14 mouse cellular contexts compared by ENCODE assay signal in the genomic region with DNA sequence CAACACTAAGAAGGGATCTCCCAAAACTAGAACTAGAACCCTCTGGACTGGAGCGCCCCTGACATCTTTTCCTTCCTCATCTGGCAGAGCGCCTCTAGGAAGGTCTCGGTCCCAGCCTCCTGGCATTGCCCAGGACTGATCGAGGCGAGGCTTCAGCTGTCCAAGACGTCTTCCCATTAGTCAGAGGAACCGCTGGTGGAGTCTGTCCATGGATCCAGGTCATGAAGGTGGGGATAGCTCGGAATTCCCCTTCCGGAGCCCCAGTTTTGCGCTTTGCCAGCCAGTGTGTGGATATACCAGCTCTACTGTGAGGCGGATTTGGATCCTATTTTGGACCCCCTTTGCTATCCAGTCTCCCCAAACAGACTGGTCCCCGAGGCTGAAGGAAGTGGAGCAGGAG. TPM values are rescaled to one million over a fixed set of nuclear protein-coding genes. Genes with fewer than 3 reads are reported as not detected.
DNase-seq lines count a peak whose midpoint lies in the region; ATAC-seq and TF ChIP-seq lines count a peak whose summit lies in the region.
"Had no signal": no experiment of that assay in that cellular context is flagged by ENCODE, and none has a peak within 500 bp of the region (broad histone marks: within the 10 kb centered on the region; RNA-seq: fewer than 3 reads in every experiment).

No protein-coding gene starts in this region.

- TF ChIP-seq CTCF in forebrain, postnatal 0 days (IDR thresholded peaks at IDR 0.05; ENCODE audit: low read depth): no peak
- no peak for TF ChIP-seq CTCF in E14TG2a.4 (conservative IDR thresholded peaks at IDR 0.05; ENCODE audit: low read length)

- H3K9me3 ChIP-seq in forebrain, embryonic 11.5 days (ENCODE audit: control insufficient read depth, low read length): no peaks in the 10 kb centered on the region; the same call in 1 of the 2 replicates
- H3K9me3 ChIP-seq in forebrain, postnatal 0 days (ENCODE audit: low read length): no peaks in the 10 kb centered on the region
- peaks cover 11% of the 10 kb centered on the region for H3K9me3 ChIP-seq in E14TG2a.4 (ENCODE audit: low read length)
- no peaks in the 10 kb centered on the region for H3K9me3 ChIP-seq in forebrain, embryonic 14.5 days (replicated peaks; ENCODE audit: control insufficient read depth, low read length)
- H3K9me3 ChIP-seq in midbrain, embryonic 12.5 days: no peaks in the 10 kb centered on the region
- no peaks in the 10 kb centered on the region for H3K9me3 ChIP-seq in liver, embryonic 11.5 days (ENCODE audit: control insufficient read depth, low read length)
- no peaks in the 10 kb centered on the region for H3K9me3 ChIP-seq in heart, embryonic 11.5 days (replicated peaks; ENCODE audit: control insufficient read depth, low read length)
- H3K9me3 ChIP-seq: megakaryocyte, embryonic 14.5 days had no signal

- H3K4me2 ChIP-seq in forebrain, embryonic 11.5 days (ENCODE audit: low read depth, low read length, severe bottlenecking): no peak overlapping the region
- H3K4me2 ChIP-seq in forebrain, postnatal 0 days (ENCODE audit: low read depth): no peak overlapping the region
- 0 out of 2 replicates have a peak overlapping the region, but pooled peaks have one; percentile 2 for H3K4me2 ChIP-seq in forebrain, embryonic 14.5 days (ENCODE audit: low read length)
- H3K4me2 ChIP-seq in midbrain, embryonic 12.5 days (replicated peaks): peak overlapping the region; percentile 82
- H3K4me2 ChIP-seq in liver, embryonic 11.5 days: no peak overlapping the region
- H3K4me2 ChIP-seq in heart, embryonic 11.5 days: no peak overlapping the region
- H3K4me2 ChIP-seq: limb, embryonic 12.5 days; lung, embryonic 14.5 days had no signal

- peaks cover 92% of the 10 kb centered on the region for H3K27me3 ChIP-seq in forebrain, embryonic 11.5 days (ENCODE audit: control insufficient read depth, insufficient read depth, low read length)
- H3K27me3 ChIP-seq in forebrain, postnatal 0 days (ENCODE audit: insufficient read depth, low read length): peaks cover 88% of the 10 kb centered on the region
- peaks cover 96% of the 10 kb centered on the region for H3K27me3 ChIP-seq in E14TG2a.4 (ENCODE audit: insufficient read depth, low read length)
- H3K27me3 ChIP-seq in forebrain, embryonic 14.5 days (replicated peaks; ENCODE audit: control insufficient read depth, insufficient read depth, low read length): peaks cover 92% of the 10 kb centered on the region
- peaks cover 87% of the 10 kb centered on the region for H3K27me3 ChIP-seq in midbrain, embryonic 12.5 days
- H3K27me3 ChIP-seq in liver, embryonic 11.5 days (replicated peaks; ENCODE audit: control insufficient read depth, insufficient read depth, low read length): peaks cover 96% of the 10 kb centered on the region
- peaks cover 92% of the 10 kb centered on the region for H3K27me3 ChIP-seq in heart, embryonic 11.5 days (ENCODE audit: control insufficient read depth, insufficient read depth, low read length)

- peaks cover 5% of the 10 kb centered on the region; the same call in 1 of the 2 replicates for H3K4me1 ChIP-seq in forebrain, embryonic 11.5 days (replicated peaks; ENCODE audit: control insufficient read depth, insufficient read depth, low read length)
- H3K4me1 ChIP-seq in forebrain, postnatal 0 days (ENCODE audit: insufficient read depth): no peaks in the 10 kb centered on the region
- H3K4me1 ChIP-seq in E14TG2a.4 (replicated peaks; ENCODE audit: low read depth, low read length): peaks cover 43% of the 10 kb centered on the region
- H3K4me1 ChIP-seq in forebrain, embryonic 14.5 days (ENCODE audit: control insufficient read depth, insufficient read depth, low read length): no peaks in the 10 kb centered on the region
- H3K4me1 ChIP-seq in midbrain, embryonic 12.5 days: peaks cover 14% of the 10 kb centered on the region; the same call in 1 of the 2 replicates
- no peaks in the 10 kb centered on the region for H3K4me1 ChIP-seq in liver, embryonic 11.5 days (replicated peaks; ENCODE audit: control insufficient read depth, insufficient read depth, low read length)
- H3K4me1 ChIP-seq in heart, embryonic 11.5 days (ENCODE audit: control insufficient read depth, insufficient read depth, low read length): peaks cover 4% of the 10 kb centered on the region

- H3K27ac ChIP-seq in forebrain, embryonic 11.5 days (ENCODE audit: low read depth, low read length): no peak overlapping the region
- no peak overlapping the region for H3K27ac ChIP-seq in forebrain, postnatal 0 days (ENCODE audit: low read depth, low read length)
- no peak overlapping the region for H3K27ac ChIP-seq in forebrain, embryonic 14.5 days (ENCODE audit: low read depth, low read length)
- H3K27ac ChIP-seq in midbrain, embryonic 12.5 days (replicated peaks): peak overlapping the region; percentile 56; the same call in 1 of the 2 replicates
- H3K27ac ChIP-seq in liver, embryonic 11.5 days (ENCODE audit: low read depth, low read length): no peak overlapping the region
- H3K27ac ChIP-seq in heart, embryonic 11.5 days (ENCODE audit: low read depth, low read length): no peak overlapping the region
- H3K27ac ChIP-seq: limb, embryonic 12.5 days had no signal

- 0 out of 2 replicates have a peak overlapping the region, but pooled peaks have one; percentile 1 for H3K4me3 ChIP-seq in forebrain, embryonic 11.5 days (ENCODE audit: low read depth, low read length)
- H3K4me3 ChIP-seq in forebrain, postnatal 0 days (ENCODE audit: low read depth, low read length): no peak overlapping the region
- peak overlapping the region; percentile 49; the same call in 1 of the 2 replicates for H3K4me3 ChIP-seq in E14TG2a.4 (replicated peaks; ENCODE audit: low read length)
- 0 out of 2 replicates have a peak overlapping the region, but pooled peaks have one; percentile 1 for H3K4me3 ChIP-seq in forebrain, embryonic 14.5 days (ENCODE audit: low read depth, low read length)
- peak overlapping the region; percentile 57 for H3K4me3 ChIP-seq in midbrain, embryonic 12.5 days
- H3K4me3 ChIP-seq in liver, embryonic 11.5 days (ENCODE audit: low read depth, low read length): no peak overlapping the region
- H3K4me3 ChIP-seq in heart, embryonic 11.5 days (ENCODE audit: low read depth, low read length): no peak overlapping the region
- H3K4me3 ChIP-seq: limb, embryonic 12.5 days had no signal

- no peak for ATAC-seq in forebrain, embryonic 11.5 days (replicated peaks; ENCODE audit: low FRiP score)
- no peak for ATAC-seq in forebrain, postnatal 0 days
- ATAC-seq in forebrain, embryonic 14.5 days: no peak
- no peak for ATAC-seq in midbrain, embryonic 12.5 days (ENCODE audit: low FRiP score, low read depth)
- no peak for ATAC-seq in liver, embryonic 11.5 days (replicated peaks; ENCODE audit: low FRiP score)
- no peak for ATAC-seq in heart, embryonic 11.5 days (replicated peaks; ENCODE audit: insufficient number of reproducible peaks, low FRiP score, low TSS enrichment)

- no peaks in the 10 kb centered on the region for H3K36me3 ChIP-seq in forebrain, embryonic 11.5 days (ENCODE audit: control insufficient read depth, insufficient read depth, low read length)
- H3K36me3 ChIP-seq in forebrain, postnatal 0 days (ENCODE audit: insufficient read depth): no peaks in the 10 kb centered on the region
- no peaks in the 10 kb centered on the region for H3K36me3 ChIP-seq in E14TG2a.4 (ENCODE audit: insufficient read depth, low read length)
- no peaks in the 10 kb centered on the region for H3K36me3 ChIP-seq in forebrain, embryonic 14.5 days (ENCODE audit: control insufficient read depth, insufficient read depth, low read length)
- H3K36me3 ChIP-seq in midbrain, embryonic 12.5 days: no peaks in the 10 kb centered on the region
- H3K36me3 ChIP-seq in liver, embryonic 11.5 days (ENCODE audit: control insufficient read depth, insufficient read depth, low read length): no peaks in the 10 kb centered on the region
- no peaks in the 10 kb centered on the region for H3K36me3 ChIP-seq in heart, embryonic 11.5 days (ENCODE audit: control insufficient read depth, insufficient read depth, low read length)
- H3K36me3 ChIP-seq: limb, embryonic 12.5 days had no signal

- no peak for DNase-seq in forebrain, embryonic 11.5 days (ENCODE audit: low spot score)
- no peak for DNase-seq in forebrain, postnatal 0 days
- no peak for DNase-seq in forebrain, embryonic 14.5 days (ENCODE audit: low spot score)
- DNase-seq in liver, embryonic 11.5 days (ENCODE audit: low spot score): no peak
- no peak for DNase-seq in spleen, postnatal 4 days (ENCODE audit: low spot score in 2 of 2)
- DNase-seq: adrenal gland, postnatal 10 days; lung, embryonic 14.5 days; thymus, adult 18-20 months had no signal

- no peak overlapping the region for H3K9ac ChIP-seq in forebrain, embryonic 11.5 days (ENCODE audit: low read length)
- no peak overlapping the region for H3K9ac ChIP-seq in forebrain, postnatal 0 days
- no peak overlapping the region for H3K9ac ChIP-seq in forebrain, embryonic 14.5 days (ENCODE audit: low read length)
- peak overlapping the region; percentile 56 for H3K9ac ChIP-seq in midbrain, embryonic 12.5 days (replicated peaks)
- no peak overlapping the region for H3K9ac ChIP-seq in liver, embryonic 11.5 days (ENCODE audit: low read depth, low read length)
- no peak overlapping the region for H3K9ac ChIP-seq in heart, embryonic 11.5 days (ENCODE audit: low read depth, low read length)
- H3K9ac ChIP-seq: limb, embryonic 12.5 days; lung, embryonic 14.5 days had no signal

- WGBS in forebrain, embryonic 11.5 days: 4% methylated on average over 12 of the region's 12 CpGs
- 8% methylated on average over 12 of the region's 12 CpGs for WGBS in forebrain, postnatal 0 days
- WGBS in forebrain, embryonic 14.5 days: 4% methylated on average over 12 of the region's 12 CpGs
- WGBS in midbrain, embryonic 12.5 days: 5% methylated on average over 12 of the region's 12 CpGs
- 58% methylated on average over 12 of the region's 12 CpGs for WGBS in liver, embryonic 11.5 days
- 53% methylated on average over 12 of the region's 12 CpGs for WGBS in heart, embryonic 11.5 days (ENCODE audit: insufficient replicate concordance)

RNA-seq across cellular contexts. Expression of a gene that starts 5.7 kb away (rescaled TPM):
- polyA plus RNA-seq in forebrain, embryonic 11.5 days (2014; fragmentation: Nextera tagmentation; extraction: Ambion mirVana): 53.6 and 54.8 TPM in 2 replicates
- 25.5 and 38.9 TPM in 2 replicates for total RNA-seq in forebrain, postnatal 0 days (2014; rRNA removed)
- polyA plus RNA-seq in forebrain, postnatal 0 days (2015; fragmentation: Nextera tagmentation; extraction: Ambion mirVana): 34.1 and 40.4 TPM in 2 replicates
- 45.1 and 45.5 TPM in 2 replicates for polyA plus RNA-seq in forebrain, embryonic 14.5 days (2014; fragmentation: Nextera tagmentation; extraction: Ambion mirVana)
- polyA plus RNA-seq in midbrain, embryonic 12.5 days (2016; fragmentation: Nextera tagmentation; extraction: Ambion mirVana): 56.6 and 58.8 TPM in 2 replicates
- 87.6 and 92.8 TPM in 2 replicates for polyA plus RNA-seq in liver, embryonic 11.5 days (2014; fragmentation: Nextera tagmentation; extraction: Ambion mirVana)
- 28.2 and 34.6 TPM in 2 replicates for polyA plus RNA-seq in heart, embryonic 11.5 days (2014; fragmentation: Nextera tagmentation; extraction: Ambion mirVana)

RNA-seq across cellular contexts. Expression of a gene that starts 6.3 kb away (rescaled TPM):
- 9.4 and 10.9 TPM in 2 replicates for polyA plus RNA-seq in forebrain, embryonic 11.5 days (2014; fragmentation: Nextera tagmentation; extraction: Ambion mirVana)
- total RNA-seq in forebrain, postnatal 0 days (2014; rRNA removed): 2.4 and 7.9 TPM in 2 replicates
- 2.5 and 5.3 TPM in 2 replicates for polyA plus RNA-seq in forebrain, postnatal 0 days (2015; fragmentation: Nextera tagmentation; extraction: Ambion mirVana)
- 7.0 and 7.2 TPM in 2 replicates for polyA plus RNA-seq in forebrain, embryonic 14.5 days (2014; fragmentation: Nextera tagmentation; extraction: Ambion mirVana)
- polyA plus RNA-seq in midbrain, embryonic 12.5 days (2016; fragmentation: Nextera tagmentation; extraction: Ambion mirVana): 50.5 and 55.0 TPM in 2 replicates
- polyA plus RNA-seq in liver, embryonic 11.5 days (2014; fragmentation: Nextera tagmentation; extraction: Ambion mirVana): 0.32 TPM in 1 of 2 replicates, not detected in the other
- 0.04 and 0.06 TPM in 2 replicates for polyA plus RNA-seq in heart, embryonic 11.5 days (2014; fragmentation: Nextera tagmentation; extraction: Ambion mirVana)
- total RNA-seq: heart, adult 8-10 months had no signal
- polyA plus RNA-seq: limb, embryonic 12.5 days; lung, embryonic 14.5 days had no signal

Comparison
In these comparisons a context has a peak if more than half of its experiments do, and no peak if none do; other contexts are left out.
1. H3K4me2 ChIP-seq: peak in forebrain, embryonic 14.5 days (single experiment) and midbrain, embryonic 12.5 days (single experiment); none in forebrain, embryonic 11.5 days (single experiment), forebrain, postnatal 0 days (single experiment), liver, embryonic 11.5 days (single experiment) and heart, embryonic 11.5 days (single experiment).
2. H3K4me3 ChIP-seq: peak in forebrain, embryonic 11.5 days (single experiment), E14TG2a.4 (single experiment), forebrain, embryonic 14.5 days (single experiment) and midbrain, embryonic 12.5 days (single experiment); none in forebrain, postnatal 0 days (single experiment), liver, embryonic 11.5 days (single experiment) and heart, embryonic 11.5 days (single experiment).